Mouse (Mus musculus) bone marrow, adult 2 months (tissue): Measurements from ENCODE around the gene Ctrb1. TPM values are rescaled to one million over a fixed set of nuclear protein-coding genes. Genes with fewer than 3 reads are reported as not detected.
A peak's percentile ranks its signal among the peaks of the same experiment; 100 is the strongest.
"Not testable (repeated sequence)": the region's sequence is repeated elsewhere in the genome, so short reads cannot be mapped to it uniquely, and the experiment has no call there.

Experiments
- H3K27ac ChIP-seq: fragments of 200-500 bp; 2 replicates; pipeline ENCODE4 v1.5.1; 2012; ENCODE audit warnings: low read depth, mild to moderate bottlenecking, control low read depth, inconsistent platforms, low read length; ENCODE audit not compliant: control insufficient read depth, poor library complexity, insufficient read depth
- H3K4me1 ChIP-seq: fragments of 200-500 bp; 2 replicates; pipeline ENCODE4 v1.6.1; 2011; ENCODE audit warnings: low read length; ENCODE audit not compliant: control insufficient read depth, insufficient read depth
- H3K4me3 ChIP-seq: fragments of 200-500 bp; replicated peaks from 2 replicates; pipeline ENCODE3; 2011; ENCODE audit warnings: mild to moderate bottlenecking, low read depth, low read length, control low read depth; ENCODE audit not compliant: control insufficient read depth
- CTCF ChIP-seq: fragments of 200-500 bp; IDR thresholded peaks from 2 replicates; pipeline ENCODE4 v1.5.1; 2011; ENCODE audit warnings: low read length, control low read depth; ENCODE audit not compliant: control insufficient read depth, insufficient read depth
- POLR2A ChIP-seq: fragments of 200-500 bp; IDR thresholded peaks from 2 replicates; pipeline ENCODE4 v1.6.1; 2011; ENCODE audit warnings: low read depth, mild to moderate bottlenecking, control low read depth, low read length, borderline replicate concordance; ENCODE audit not compliant: control insufficient read depth
- WGBS: fragments of 180-500 bp; shearing (Covaris S2); methylation state at CpG from one replicate; pipeline ENCODE4 v1.1.7; 2018; 5-methylcytosine and 5-hydroxymethylcytosine counted together
- polyA plus RNA-seq: library from polyadenylated mRNA; stranded (reverse); fragments of >200 nt; gene quantifications from 2 replicates; pipeline ENCODE4 v1.2.4, GENCODE M21; 2011; ENCODE audit warnings: low replicate concordance; ENCODE audit not compliant: missing spikeins, insufficient read depth, insufficient read length

Gene Ctrb1
- polyA plus RNA-seq, 1 experiment = not detected

DNA sequence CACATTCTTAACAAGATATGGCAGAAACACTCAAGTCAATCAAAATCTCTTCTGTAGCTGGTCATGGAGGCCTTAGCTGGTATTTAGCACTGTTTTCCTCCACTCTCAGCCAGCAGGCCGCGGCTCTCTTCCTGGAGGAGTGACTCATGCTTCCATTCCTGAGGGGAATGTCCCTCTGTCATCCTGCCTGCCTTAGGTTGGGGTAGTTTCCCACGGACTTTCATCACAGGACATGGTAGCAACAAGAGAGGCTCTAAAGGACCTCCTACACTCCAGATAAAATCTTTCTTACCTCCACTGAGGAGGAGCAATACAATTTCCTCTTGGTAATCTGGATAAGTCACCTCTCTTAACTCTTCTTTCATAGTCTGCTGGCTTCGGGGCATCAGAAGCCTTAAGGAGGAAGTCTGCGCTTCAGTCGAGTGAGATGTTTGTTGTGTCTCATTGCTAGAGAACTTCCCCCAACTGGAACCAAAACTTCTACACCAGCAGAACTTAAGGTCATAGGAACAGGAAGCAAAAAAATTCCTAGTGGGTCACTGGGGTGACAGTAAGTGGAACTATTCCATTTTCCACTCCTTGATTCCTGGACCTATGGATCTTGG, 31.9 kb downstream of the Ctrb1 start:
- Histone ChIP-seq H3K4me3 (no peak overlapping the region), H3K4me1 (peaks cover 2% of the 10 kb centered on the region; the same call in 1 of the 2 replicates), H3K27ac (no peak overlapping the region)
- 13% methylated on average over 6 of the region's 6 CpGs for WGBS
- TF ChIP-seq CTCF (no peak), POLR2A (no peak)

DNA sequence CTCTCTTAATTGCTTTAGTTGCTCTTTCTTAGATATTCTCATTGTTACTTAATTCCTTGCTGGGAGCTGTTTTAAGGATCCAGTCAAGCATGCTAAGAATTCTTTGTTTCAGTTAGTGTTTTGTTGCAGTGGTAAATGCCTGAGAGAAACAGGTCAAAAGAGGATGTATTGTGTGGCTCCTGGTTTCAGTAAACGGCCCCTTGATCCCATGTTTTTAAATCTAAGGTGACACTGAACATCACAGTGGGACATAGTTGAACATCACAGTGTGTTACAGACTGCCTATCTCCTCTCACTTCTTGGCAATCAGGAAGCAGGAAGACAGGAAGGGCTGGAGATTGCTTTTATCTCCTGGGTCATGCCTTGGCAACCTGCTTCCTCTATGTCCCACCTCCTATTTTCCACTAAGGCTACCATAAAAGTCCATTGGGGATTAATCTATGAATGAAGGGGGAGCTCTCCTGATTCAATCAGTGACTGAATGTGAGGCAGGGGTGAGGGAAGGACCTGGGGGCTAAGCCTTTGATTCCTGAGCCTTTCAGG, 33.4 kb downstream of the Ctrb1 start:
- Histone ChIP-seq H3K4me3 (no peak overlapping the region), H3K27ac (no peak overlapping the region), H3K4me1 (peaks cover 2% of the 10 kb centered on the region; the same call in 1 of the 2 replicates)
- TF ChIP-seq POLR2A (no peak), CTCF (no peak)
- 39% methylated on average over 1 of the region's 1 CpGs for WGBS

- H3K4me3 ChIP-seq = no peak overlapping the region
- WGBS = 74% methylated on average over 2 of the region's 2 CpGs
- H3K27ac ChIP-seq = no peak overlapping the region
- no peaks in the 10 kb centered on the region; the same call in 1 of the 2 replicates for H3K4me1 ChIP-seq
- no peak for TF ChIP-seq CTCF
- TF ChIP-seq POLR2A = no peak
Measured at GRCm38 (mm10) chr8:111653524-111653923, 37.3 kb downstream of the Ctrb1 start.

DNA sequence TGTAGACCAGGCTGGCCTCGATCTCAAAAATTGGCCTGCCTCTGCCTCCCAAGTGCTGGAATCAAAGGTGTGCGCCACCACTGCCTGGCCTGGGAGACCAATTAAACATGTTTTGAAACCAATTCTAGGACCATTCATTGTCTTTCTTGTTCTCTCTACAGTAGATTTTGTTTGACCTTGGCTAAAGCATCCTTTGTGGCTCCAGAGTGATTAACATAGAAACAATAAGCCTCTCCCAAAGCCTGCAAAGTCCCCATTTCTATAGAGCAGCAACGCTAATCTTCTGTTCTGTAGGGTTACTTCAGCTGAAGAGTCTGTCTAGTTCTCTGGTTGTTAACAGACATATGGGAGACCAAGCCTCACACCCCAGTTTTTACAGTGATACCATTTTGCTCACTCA, 40.2 kb downstream of the Ctrb1 start:
- H3K4me3 ChIP-seq = no peak overlapping the region
- H3K27ac ChIP-seq = no peak overlapping the region
- no peak for TF ChIP-seq CTCF
- no peak for TF ChIP-seq POLR2A
- WGBS = 89% methylated on average over 3 of the region's 3 CpGs
- H3K4me1 ChIP-seq = no peaks in the 10 kb centered on the region; the same call in 1 of the 2 replicates

DNA sequence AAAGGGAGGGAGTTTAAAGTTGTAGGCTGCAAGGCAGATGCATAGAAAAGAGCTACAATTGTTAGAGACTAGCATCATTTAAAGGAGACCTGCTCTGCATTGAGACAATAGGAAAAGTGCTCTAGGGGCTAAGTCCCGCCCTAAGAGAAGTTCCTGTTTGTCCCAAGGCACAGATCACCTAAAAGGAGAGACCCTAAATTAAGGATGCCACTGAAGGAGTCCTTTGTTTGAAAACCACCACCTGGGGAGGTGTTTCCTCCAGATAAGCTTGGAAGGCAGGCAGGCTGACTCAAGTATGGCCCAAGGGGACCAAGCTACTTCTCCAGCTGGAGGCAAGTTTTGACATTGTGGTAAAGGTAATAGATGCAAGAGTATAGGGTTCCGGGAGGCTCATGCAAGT, 42.0 kb downstream of the Ctrb1 start:
- H3K4me3 ChIP-seq = no peak overlapping the region
- WGBS = 30% methylated on average over 2 of the region's 2 CpGs

GRCm38 (mm10) chr8:111645715-111646114, 45.1 kb downstream of the Ctrb1 start:
- no peak for TF ChIP-seq CTCF
- TF ChIP-seq POLR2A = no peak
- H3K27ac ChIP-seq = no peak overlapping the region
- H3K4me1 ChIP-seq = no peaks in the 10 kb centered on the region
- 84% methylated on average over 8 of the region's 8 CpGs for WGBS
- H3K4me3 ChIP-seq = no peak overlapping the region

More for the DNA sequence above, 42.0 kb downstream of the Ctrb1 start:
- Histone ChIP-seq H3K27ac (no peak overlapping the region), H3K4me1 (no peaks in the 10 kb centered on the region)
- TF ChIP-seq CTCF (no peak), POLR2A (no peak)

DNA sequence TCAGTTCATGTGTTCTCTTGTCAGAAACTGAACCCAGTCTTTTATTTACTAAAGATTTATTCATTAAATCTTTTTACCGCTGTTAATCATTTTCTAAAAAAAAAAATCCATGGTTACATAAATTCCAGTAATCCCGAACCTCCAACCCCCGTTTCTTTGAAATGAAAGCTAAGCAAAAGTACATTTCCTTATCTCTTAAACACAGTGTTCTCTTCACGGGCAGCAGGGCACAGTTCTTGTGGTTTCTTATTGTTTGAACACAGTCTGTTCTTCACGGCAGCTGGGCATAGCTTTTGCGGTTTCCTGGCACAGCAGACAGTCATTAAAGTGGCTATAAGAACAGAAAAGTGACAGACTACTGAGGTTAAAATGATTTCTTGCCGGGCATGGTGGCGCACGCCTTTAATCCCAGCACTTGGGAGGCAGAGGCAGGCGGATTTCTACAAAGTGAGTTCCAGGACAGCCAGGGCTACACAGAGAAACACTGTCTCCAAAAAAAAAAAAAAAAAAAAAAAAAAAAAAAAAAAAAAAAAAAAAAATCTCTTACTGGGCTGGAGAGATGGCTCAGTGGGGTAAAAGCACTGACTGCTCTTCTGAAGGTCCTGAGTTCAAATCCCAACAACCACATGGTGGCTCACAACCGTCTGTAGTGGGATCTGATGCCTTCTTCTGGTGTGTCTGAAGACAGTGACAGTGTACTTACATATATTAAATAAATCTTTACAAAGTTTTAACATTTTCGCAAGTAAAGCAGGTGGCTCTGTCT, 46.3 kb downstream of the Ctrb1 start:
- not testable (repeated sequence) for H3K4me1 ChIP-seq, H3K27ac ChIP-seq
- 15% methylated on average over 12 of the region's 12 CpGs for WGBS
- peak overlapping the region; percentile 90 for H3K4me3 ChIP-seq

GRCm38 (mm10) chr8:111643264-111644141, 47.3 kb downstream of the Ctrb1 start, which contains the start of gene Zfp1:
Gene Zfp1, plus strand, starts transcription at chr8:111643401.
- Histone ChIP-seq H3K27ac (peak within 1 kb of the TSS; percentile 93), H3K4me1 (no peaks in the 10 kb centered on the region), H3K4me3 (peak within 1 kb of the TSS; percentile 90)
- TF ChIP-seq CTCF = no peak
- peak; percentile 56; the same call in 1 of the 2 replicates for TF ChIP-seq POLR2A
- WGBS = under 1% methylated on average over 75 of the region's 75 CpGs
